Mouse (Mus musculus): ENCODE data around the gene Zfp953. TPM values are rescaled to one million over a fixed set of nuclear protein-coding genes. Genes with fewer than 3 reads are reported as not detected.

The Zfp953 gene
- polyA plus RNA-seq, 1 experiment from 2014 or later, result 1.2 TPM

- Histone ChIP-seq H3K9me3 (ENCODE audit: control insufficient read depth, low read length) (peaks cover under 1% of the 10 kb centered on the region; the same call in 1 of the 2 replicates), H3K27ac (ENCODE audit: low read depth, low read length) (no peak overlapping the region), H3K27me3 (ENCODE audit: control insufficient read depth, insufficient read depth, low read length) (no peaks in the 10 kb centered on the region), H3K9ac (ENCODE audit: low read length) (peak overlapping the region; percentile 75), H3K4me3 (ENCODE audit: low read depth, low read length) (peak overlapping the region; percentile 61), H3K4me2 (peak overlapping the region; percentile 90), H3K4me1 (ENCODE audit: control insufficient read depth, insufficient read depth, low read length) (peaks cover 2% of the 10 kb centered on the region; the same call in 1 of the 2 replicates), H3K36me3 (ENCODE audit: control insufficient read depth, insufficient read depth, low read length) (no peaks in the 10 kb centered on the region)
- WGBS, result 33% methylated on average over 5 of the region's 5 CpGs
- no peak for DNase-seq (ENCODE audit: low spot score, missing footprints)
- ATAC-seq (ENCODE audit: low FRiP score), result peak; percentile 78
Observed at GRCm38 (mm10) chr13:67306718-67307117, 53.7 kb downstream of the Zfp953 start.

GRCm38 (mm10) chr13:67305822-67306672 lies 54.4 kb downstream of the Zfp953 start, which contains the start of gene Zfp457:
TSS of gene Zfp457 (minus strand) at chr13:67306485.
- DNase-seq (ENCODE audit: low spot score, missing footprints), result peak; percentile 99
- H3K27me3 ChIP-seq (ENCODE audit: control insufficient read depth, insufficient read depth, low read length), result no peaks in the 10 kb centered on the region
- no peak within 1 kb of the TSS for H3K27ac ChIP-seq (ENCODE audit: low read depth, low read length)

More at GRCm38 (mm10) chr13:67305822-67306672, 54.4 kb downstream of the Zfp953 start, which contains the start of gene Zfp457:
- Histone ChIP-seq H3K4me2 (peak within 1 kb of the TSS; percentile 90), H3K36me3 (ENCODE audit: control insufficient read depth, insufficient read depth, low read length) (no peaks in the 10 kb centered on the region), H3K9me3 (ENCODE audit: control insufficient read depth, low read length) (no peaks in the 10 kb centered on the region), H3K4me3 (ENCODE audit: low read depth, low read length) (peak within 1 kb of the TSS; percentile 61), H3K9ac (ENCODE audit: low read length) (peak within 1 kb of the TSS; percentile 75), H3K4me1 (ENCODE audit: control insufficient read depth, insufficient read depth, low read length) (peaks cover 2% of the 10 kb centered on the region; the same call in 1 of the 2 replicates)
- WGBS, result 9% methylated on average over 16 of the region's 16 CpGs
- ATAC-seq (ENCODE audit: low FRiP score), result peak; percentile 100

Other genes starting within 250 kb of the Zfp953 start
- gene Rslcan18, start 244.3 kb downstream of the Zfp953 start, polyA plus RNA-seq (2014; fragmentation: Nextera tagmentation; extraction: Ambion mirVana), result not detected in 2 replicates
- gene Zfp759, start 238.9 kb downstream of the Zfp953 start, polyA plus RNA-seq (2014; fragmentation: Nextera tagmentation; extraction: Ambion mirVana), result 2.2 and 2.6 TPM in 2 replicates
- gene Rsl1, start 187.4 kb downstream of the Zfp953 start, polyA plus RNA-seq (2014; fragmentation: Nextera tagmentation; extraction: Ambion mirVana), result 4.3 and 6.6 TPM in 2 replicates
- 1.7 and 1.9 TPM in 2 replicates for gene Zfp455, start 166.1 kb downstream of the Zfp953 start, polyA plus RNA-seq (2014; fragmentation: Nextera tagmentation; extraction: Ambion mirVana)
- 2.6 and 2.9 TPM in 2 replicates for gene Zfp458, start 82.1 kb downstream of the Zfp953 start, polyA plus RNA-seq (2014; fragmentation: Nextera tagmentation; extraction: Ambion mirVana)
- gene Zfp457, start 54.1 kb downstream of the Zfp953 start, polyA plus RNA-seq (2014; fragmentation: Nextera tagmentation; extraction: Ambion mirVana), result 0.12 and 0.40 TPM in 2 replicates
- 2.1 and 2.5 TPM in 2 replicates for gene Zfp595, start 28.0 kb downstream of the Zfp953 start, polyA plus RNA-seq (2014; fragmentation: Nextera tagmentation; extraction: Ambion mirVana)
- not detected in 2 replicates for gene Gm28044, start 69 bp downstream of the Zfp953 start, polyA plus RNA-seq (2014; fragmentation: Nextera tagmentation; extraction: Ambion mirVana)
- gene Gm28041, start 15.1 kb upstream of the Zfp953 start, polyA plus RNA-seq (2014; fragmentation: Nextera tagmentation; extraction: Ambion mirVana), result 0.41 TPM in 1 of 2 replicates, not detected in the other
- 0.92 and 1.3 TPM in 2 replicates for gene Zfp456, start 15.2 kb upstream of the Zfp953 start, polyA plus RNA-seq (2014; fragmentation: Nextera tagmentation; extraction: Ambion mirVana)
- 3.6 and 4.0 TPM in 2 replicates for gene Zfp429, start 39.2 kb upstream of the Zfp953 start, polyA plus RNA-seq (2014; fragmentation: Nextera tagmentation; extraction: Ambion mirVana)
- 0.26 and 1.3 TPM in 2 replicates for gene Zfp459, start 60.8 kb upstream of the Zfp953 start, polyA plus RNA-seq (2014; fragmentation: Nextera tagmentation; extraction: Ambion mirVana)
- 7.5 and 9.4 TPM in 2 replicates for gene Zfp874a, start 91.0 kb upstream of the Zfp953 start, polyA plus RNA-seq (2014; fragmentation: Nextera tagmentation; extraction: Ambion mirVana)
- 1.2 and 1.9 TPM in 2 replicates for gene Zfp874b, start 123.7 kb upstream of the Zfp953 start, polyA plus RNA-seq (2014; fragmentation: Nextera tagmentation; extraction: Ambion mirVana)
- 17.9 and 19.6 TPM in 2 replicates for gene Zfp58, start 139.9 kb upstream of the Zfp953 start, polyA plus RNA-seq (2014; fragmentation: Nextera tagmentation; extraction: Ambion mirVana)
- gene Gm26965, start 165.5 kb upstream of the Zfp953 start, polyA plus RNA-seq (2014; fragmentation: Nextera tagmentation; extraction: Ambion mirVana), result not detected in 2 replicates
- 31.7 and 34.9 TPM in 2 replicates for gene Zfp87, start 165.6 kb upstream of the Zfp953 start, polyA plus RNA-seq (2014; fragmentation: Nextera tagmentation; extraction: Ambion mirVana)
- 18.8 and 21.4 TPM in 2 replicates for gene Zfp748, start 193.2 kb upstream of the Zfp953 start, polyA plus RNA-seq (2014; fragmentation: Nextera tagmentation; extraction: Ambion mirVana)
- gene Zfp729b, start 249.1 kb upstream of the Zfp953 start, polyA plus RNA-seq (2014; fragmentation: Nextera tagmentation; extraction: Ambion mirVana), result 4.7 and 5.3 TPM in 2 replicates

Measured in midbrain, embryonic 11.5 days (tissue).